In the genomic region with DNA sequence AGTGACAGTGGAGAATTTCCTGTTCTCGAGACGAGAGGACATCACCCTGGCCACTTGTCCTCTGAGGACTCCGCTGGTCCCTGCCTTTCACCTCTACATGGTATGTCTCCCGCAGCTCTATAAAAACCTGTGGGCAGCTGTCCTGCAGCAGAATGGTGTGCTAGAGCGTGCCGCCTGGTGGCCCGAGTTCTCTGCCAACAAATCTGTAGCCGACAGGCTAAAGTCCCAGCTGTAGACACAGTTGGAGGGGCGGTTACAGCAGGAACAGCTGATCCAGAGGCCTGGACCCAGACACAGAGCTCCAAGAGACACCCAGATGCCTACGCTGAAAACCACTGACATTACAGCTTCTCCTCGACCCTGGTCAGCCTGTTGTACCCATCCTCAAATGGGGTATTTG, we compare ENCODE assay signal across 16 mouse cellular contexts. TPM values are rescaled to one million over a fixed set of nuclear protein-coding genes. Genes with fewer than 3 reads are reported as not detected.
DNase-seq lines count a peak whose midpoint lies in the region; ATAC-seq and TF ChIP-seq lines count a peak whose summit lies in the region.
"Had no signal": no experiment of that assay in that cellular context is flagged by ENCODE, and none has a peak within 500 bp of the region (broad histone marks: within the 10 kb centered on the region; RNA-seq: fewer than 3 reads in every experiment).

No protein-coding gene starts in this region.

- H3K4me1 ChIP-seq in embryonic facial prominence, embryonic 14.5 days (ENCODE audit: control insufficient read depth, insufficient read depth, low read length), result peaks cover 19% of the 10 kb centered on the region
- peaks cover 51% of the 10 kb centered on the region for H3K4me1 ChIP-seq in embryonic facial prominence, embryonic 10.5 days
- H3K4me1 ChIP-seq in hindbrain, postnatal 0 days (ENCODE audit: insufficient read depth, low read length), result peaks cover 10% of the 10 kb centered on the region; the same call in 1 of the 2 replicates
- peaks cover 14% of the 10 kb centered on the region for H3K4me1 ChIP-seq in hindbrain, embryonic 16.5 days (ENCODE audit: control insufficient read depth, insufficient read depth, low read depth, low read length)
- H3K4me1 ChIP-seq in liver, embryonic 12.5 days, result peaks cover 8% of the 10 kb centered on the region
- H3K4me1 ChIP-seq: liver, embryonic 13.5 days had no signal

- no peak overlapping the region for H3K4me2 ChIP-seq in embryonic facial prominence, embryonic 14.5 days (ENCODE audit: low read depth, low read length)
- no peak overlapping the region for H3K4me2 ChIP-seq in hindbrain, postnatal 0 days (ENCODE audit: low read depth, low read length)
- H3K4me2 ChIP-seq in hindbrain, embryonic 16.5 days (ENCODE audit: low read length), result no peak overlapping the region
- H3K4me2 ChIP-seq in liver, embryonic 12.5 days, result no peak overlapping the region
- H3K4me2 ChIP-seq: liver, embryonic 13.5 days; midbrain, embryonic 12.5 days; neural tube, embryonic 15.5 days had no signal

- DNase-seq in embryonic facial prominence, embryonic 14.5 days (ENCODE audit: low spot score), result peak; percentile 71
- no peak for DNase-seq in embryonic facial prominence, embryonic 10.5 days (ENCODE audit: low spot score)
- DNase-seq in hindbrain, postnatal 0 days (ENCODE audit: low spot score), result peak; percentile 57
- peak; percentile 49 for DNase-seq in lung, postnatal 10 days
- no peak for DNase-seq in lung, postnatal 14 days
- DNase-seq: cerebellum, postnatal 36 days; liver, embryonic 13.5 days; right cerebral cortex, postnatal 4 days; thymus, postnatal 25 days had no signal

- no peaks in the 10 kb centered on the region for H3K9me3 ChIP-seq in embryonic facial prominence, embryonic 14.5 days (ENCODE audit: control insufficient read depth, low read length)
- no peaks in the 10 kb centered on the region for H3K9me3 ChIP-seq in embryonic facial prominence, embryonic 10.5 days
- no peaks in the 10 kb centered on the region for H3K9me3 ChIP-seq in hindbrain, postnatal 0 days (ENCODE audit: low read length)
- no peaks in the 10 kb centered on the region for H3K9me3 ChIP-seq in hindbrain, embryonic 16.5 days (ENCODE audit: control insufficient read depth, low read length)
- H3K9me3 ChIP-seq in liver, embryonic 12.5 days (replicated peaks), result no peaks in the 10 kb centered on the region
- H3K9me3 ChIP-seq: liver, embryonic 13.5 days; midbrain, embryonic 12.5 days; neural tube, embryonic 15.5 days had no signal

- no peak overlapping the region for H3K27ac ChIP-seq in embryonic facial prominence, embryonic 14.5 days (replicated peaks; ENCODE audit: low read depth, low read length)
- H3K27ac ChIP-seq in embryonic facial prominence, embryonic 10.5 days (replicated peaks), result no peak overlapping the region
- no peak overlapping the region for H3K27ac ChIP-seq in hindbrain, postnatal 0 days
- no peak overlapping the region for H3K27ac ChIP-seq in hindbrain, embryonic 16.5 days (ENCODE audit: low read depth, low read length)
- H3K27ac ChIP-seq in liver, embryonic 12.5 days, result no peak overlapping the region
- H3K27ac ChIP-seq: liver, embryonic 13.5 days; midbrain, embryonic 12.5 days; neural tube, embryonic 15.5 days had no signal

- H3K9ac ChIP-seq in embryonic facial prominence, embryonic 14.5 days (ENCODE audit: low read depth, low read length), result no peak overlapping the region
- H3K9ac ChIP-seq in hindbrain, postnatal 0 days (replicated peaks; ENCODE audit: low read length), result no peak overlapping the region
- H3K9ac ChIP-seq in hindbrain, embryonic 16.5 days (ENCODE audit: low read depth, low read length), result no peak overlapping the region
- H3K9ac ChIP-seq in liver, embryonic 12.5 days, result no peak overlapping the region
- H3K9ac ChIP-seq: liver, embryonic 13.5 days; midbrain, embryonic 12.5 days; neural tube, embryonic 15.5 days had no signal

- no peaks in the 10 kb centered on the region for H3K27me3 ChIP-seq in embryonic facial prominence, embryonic 14.5 days (replicated peaks; ENCODE audit: control insufficient read depth, insufficient read depth, low read length)
- no peaks in the 10 kb centered on the region for H3K27me3 ChIP-seq in embryonic facial prominence, embryonic 10.5 days (replicated peaks; ENCODE audit: low read depth, poor library complexity, severe bottlenecking)
- H3K27me3 ChIP-seq in hindbrain, postnatal 0 days (ENCODE audit: insufficient read depth, low read length), result no peaks in the 10 kb centered on the region
- H3K27me3 ChIP-seq in hindbrain, embryonic 16.5 days (replicated peaks; ENCODE audit: control insufficient read depth, insufficient read depth, low read length), result no peaks in the 10 kb centered on the region
- no peaks in the 10 kb centered on the region for H3K27me3 ChIP-seq in liver, embryonic 12.5 days (replicated peaks)
- H3K27me3 ChIP-seq: CH12.LX; liver, embryonic 13.5 days; midbrain, embryonic 12.5 days; neural tube, embryonic 15.5 days had no signal

- no peaks in the 10 kb centered on the region for H3K36me3 ChIP-seq in embryonic facial prominence, embryonic 14.5 days (ENCODE audit: control insufficient read depth, insufficient read depth, low read length)
- no peaks in the 10 kb centered on the region for H3K36me3 ChIP-seq in embryonic facial prominence, embryonic 10.5 days (replicated peaks)
- H3K36me3 ChIP-seq in hindbrain, postnatal 0 days (ENCODE audit: insufficient read depth, low read length), result no peaks in the 10 kb centered on the region
- no peaks in the 10 kb centered on the region for H3K36me3 ChIP-seq in hindbrain, embryonic 16.5 days (ENCODE audit: control insufficient read depth, insufficient read depth, low read length)
- H3K36me3 ChIP-seq in liver, embryonic 12.5 days, result no peaks in the 10 kb centered on the region
- H3K36me3 ChIP-seq: liver, embryonic 13.5 days had no signal

- 70% methylated on average over 11 of the region's 11 CpGs for WGBS in embryonic facial prominence, embryonic 14.5 days
- WGBS in embryonic facial prominence, embryonic 10.5 days, result 81% methylated on average over 11 of the region's 11 CpGs
- 66% methylated on average over 11 of the region's 11 CpGs for WGBS in hindbrain, postnatal 0 days
- 76% methylated on average over 11 of the region's 11 CpGs for WGBS in hindbrain, embryonic 16.5 days
- 73% methylated on average over 11 of the region's 11 CpGs for WGBS in liver, embryonic 12.5 days (ENCODE audit: insufficient replicate concordance)

- H3K4me3 ChIP-seq in embryonic facial prominence, embryonic 14.5 days (ENCODE audit: low read depth, low read length), result no peak overlapping the region
- H3K4me3 ChIP-seq in embryonic facial prominence, embryonic 10.5 days, result no peak overlapping the region
- no peak overlapping the region for H3K4me3 ChIP-seq in hindbrain, postnatal 0 days (ENCODE audit: low read length)
- no peak overlapping the region for H3K4me3 ChIP-seq in hindbrain, embryonic 16.5 days (ENCODE audit: low read length)
- no peak overlapping the region for H3K4me3 ChIP-seq in liver, embryonic 12.5 days
- H3K4me3 ChIP-seq: erythroblast, embryonic 14.5 days; liver, embryonic 13.5 days; midbrain, embryonic 12.5 days; neural tube, embryonic 15.5 days had no signal

- TF ChIP-seq CTCF in hindbrain, postnatal 0 days (IDR thresholded peaks at IDR 0.05; ENCODE audit: low read depth), result peak; percentile 31; the same call in 1 of the 2 replicates

- no peak for ATAC-seq in embryonic facial prominence, embryonic 14.5 days (ENCODE audit: low read depth)
- ATAC-seq in hindbrain, postnatal 0 days, result peak; percentile 36; the same call in 1 of the 2 replicates
- ATAC-seq in hindbrain, embryonic 16.5 days, result no peak
- ATAC-seq in liver, embryonic 12.5 days, result no peak
- ATAC-seq: forebrain, embryonic 14.5 days had no signal

RNA-seq across cellular contexts. Expression of a gene that starts 29.1 kb away (rescaled TPM):
- polyA plus RNA-seq in embryonic facial prominence, embryonic 14.5 days (2014; fragmentation: Nextera tagmentation; extraction: Ambion mirVana), result 11.8 and 13.4 TPM in 2 replicates
- 10.9 and 11.0 TPM in 2 replicates for polyA plus RNA-seq in embryonic facial prominence, embryonic 10.5 days (2016; fragmentation: Nextera tagmentation; extraction: Ambion mirVana)
- 23.5 and 24.2 TPM in 2 replicates for total RNA-seq in hindbrain, postnatal 0 days (2014; rRNA removed)
- polyA plus RNA-seq in hindbrain, postnatal 0 days (2015; fragmentation: Nextera tagmentation; extraction: Ambion mirVana), result 11.4 and 12.7 TPM in 2 replicates
- polyA plus RNA-seq in hindbrain, embryonic 16.5 days (2015; fragmentation: Nextera tagmentation; extraction: Ambion mirVana), result 12.0 and 13.2 TPM in 2 replicates
- 4.1 and 4.4 TPM in 2 replicates for polyA plus RNA-seq in liver, embryonic 12.5 days (2016; fragmentation: Nextera tagmentation; extraction: Ambion mirVana)

RNA-seq across cellular contexts. Expression of a gene that starts 37.0 kb away (rescaled TPM):
- 6.6 and 7.1 TPM in 2 replicates for polyA plus RNA-seq in embryonic facial prominence, embryonic 14.5 days (2014; fragmentation: Nextera tagmentation; extraction: Ambion mirVana)
- polyA plus RNA-seq in embryonic facial prominence, embryonic 10.5 days (2016; fragmentation: Nextera tagmentation; extraction: Ambion mirVana), result 10.0 and 10.2 TPM in 2 replicates
- 10.9 and 12.3 TPM in 2 replicates for total RNA-seq in hindbrain, postnatal 0 days (2014; rRNA removed)
- polyA plus RNA-seq in hindbrain, postnatal 0 days (2015; fragmentation: Nextera tagmentation; extraction: Ambion mirVana), result 3.3 and 3.6 TPM in 2 replicates
- 6.2 and 6.4 TPM in 2 replicates for polyA plus RNA-seq in hindbrain, embryonic 16.5 days (2015; fragmentation: Nextera tagmentation; extraction: Ambion mirVana)
- polyA plus RNA-seq in liver, embryonic 12.5 days (2016; fragmentation: Nextera tagmentation; extraction: Ambion mirVana), result 5.0 and 5.3 TPM in 2 replicates

Comparison
In these comparisons a context has a peak if more than half of its experiments do, and no peak if none do; other contexts are left out.
1. DNase-seq: peak in embryonic facial prominence, embryonic 14.5 days (single experiment), hindbrain, postnatal 0 days (single experiment) and lung, postnatal 10 days (single experiment); none in embryonic facial prominence, embryonic 10.5 days (single experiment) and lung, postnatal 14 days (single experiment).